Mouse (Mus musculus): ENCODE results near the gene Chmp5.

The Chmp5 gene

DNA sequence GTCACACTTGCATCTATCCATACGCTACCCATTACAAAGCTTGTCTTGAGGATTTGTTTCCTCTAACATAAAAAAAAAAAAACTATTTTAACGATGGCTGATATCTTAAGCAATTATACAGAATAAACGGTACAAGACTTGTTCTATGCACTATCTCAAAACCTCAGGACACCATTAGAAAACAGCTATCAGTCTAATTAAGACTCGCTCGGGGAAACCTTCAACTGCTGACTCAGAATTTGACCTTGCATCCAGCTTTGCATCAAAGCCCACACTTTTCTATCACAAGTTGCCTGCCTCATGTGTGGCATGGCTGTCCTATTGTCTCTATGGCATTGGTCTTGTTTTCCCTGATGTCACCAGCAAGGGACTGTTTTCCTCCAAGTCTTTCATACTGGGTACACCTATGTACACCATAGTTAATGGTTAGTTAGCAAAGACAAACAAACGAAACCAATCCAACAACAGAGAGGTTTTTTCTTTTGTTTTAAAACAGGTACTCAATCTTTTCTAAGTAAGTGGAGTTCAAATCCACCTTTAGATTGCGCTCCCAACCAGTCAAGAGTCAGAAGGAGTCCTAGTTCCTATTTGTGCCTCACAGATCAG, 1.6 kb upstream of the Chmp5 start:
- in situ Hi-C loops (cut with MboI) = no loop called here

DNA sequence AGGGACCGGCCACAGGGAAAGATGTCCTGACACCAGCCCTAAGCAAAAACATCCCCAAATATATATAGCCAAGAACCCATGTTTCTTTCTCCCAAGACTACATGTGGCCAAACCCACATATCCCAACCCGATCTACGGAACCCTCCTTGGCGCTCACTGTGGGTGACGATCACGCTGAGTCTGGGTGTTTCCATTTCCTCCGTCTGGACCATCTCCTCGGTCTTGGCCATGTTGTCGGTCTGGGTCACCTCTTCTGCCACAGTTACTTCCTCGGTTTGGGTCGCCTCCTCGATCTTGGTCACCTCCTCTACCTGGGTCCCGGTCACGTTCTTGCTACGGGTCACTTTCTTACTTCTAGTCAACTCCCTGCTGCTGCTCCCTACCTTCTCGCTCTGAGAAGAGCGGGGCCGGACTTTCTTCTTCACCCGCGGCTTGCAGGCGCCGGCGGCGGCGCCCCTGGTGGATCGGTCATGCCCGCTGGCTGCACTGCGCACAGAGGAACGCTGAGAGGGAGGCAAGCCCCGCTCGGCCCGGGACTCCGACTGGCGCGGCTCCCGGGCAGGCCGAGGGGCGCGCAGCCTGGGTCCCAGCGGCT, 545 bp upstream of the Chmp5 start:
- in situ Hi-C loops (cut with MboI) = no loop called here

- in situ Hi-C loops (cut with MboI) = loop anchor here (25.0 kb wide), 1 partner anchor 816 kb away; the partner anchor contains the start of gene Aco1
Observed at GRCm38 (mm10) chr4:40953521-40953920, 5.3 kb downstream of the Chmp5 start.

GRCm38 (mm10) chr4:40955942-40956341, 7.7 kb downstream of the Chmp5 start:
- in situ Hi-C loops (cut with MboI) = loop anchor here (25.0 kb wide), 1 partner anchor 819 kb away; the partner anchor contains the start of gene Aco1

DNA sequence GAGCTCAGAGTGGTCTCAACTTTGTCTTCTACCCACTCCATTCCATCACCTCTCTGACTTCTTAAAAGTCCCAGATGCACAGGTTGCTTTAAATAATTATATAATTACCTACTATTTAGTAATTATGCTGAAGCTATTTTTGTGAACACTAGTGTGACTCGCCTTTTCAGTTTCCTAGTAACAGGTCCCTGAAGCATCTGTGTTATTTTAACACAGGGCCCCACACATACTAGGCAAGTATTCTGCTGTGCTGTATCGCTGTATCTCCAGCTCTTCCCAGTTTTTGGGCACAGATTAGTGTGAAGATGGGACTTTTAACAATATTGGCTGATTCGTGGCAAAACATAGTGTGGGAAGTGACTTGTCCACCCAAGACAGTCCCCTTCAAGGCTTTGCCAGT, 15.3 kb downstream of the Chmp5 start:
- in situ Hi-C loops (cut with MboI) = loop anchor here (25.0 kb wide), 1 partner anchor 826 kb away; the partner anchor contains the start of gene Aco1

GRCm38 (mm10) chr4:40969161-40969560, 21.0 kb downstream of the Chmp5 start:
- in situ Hi-C loops (cut with MboI) = loop anchor here (25.0 kb wide), 1 partner anchor 832 kb away; the partner anchor contains the start of gene Aco1

DNA sequence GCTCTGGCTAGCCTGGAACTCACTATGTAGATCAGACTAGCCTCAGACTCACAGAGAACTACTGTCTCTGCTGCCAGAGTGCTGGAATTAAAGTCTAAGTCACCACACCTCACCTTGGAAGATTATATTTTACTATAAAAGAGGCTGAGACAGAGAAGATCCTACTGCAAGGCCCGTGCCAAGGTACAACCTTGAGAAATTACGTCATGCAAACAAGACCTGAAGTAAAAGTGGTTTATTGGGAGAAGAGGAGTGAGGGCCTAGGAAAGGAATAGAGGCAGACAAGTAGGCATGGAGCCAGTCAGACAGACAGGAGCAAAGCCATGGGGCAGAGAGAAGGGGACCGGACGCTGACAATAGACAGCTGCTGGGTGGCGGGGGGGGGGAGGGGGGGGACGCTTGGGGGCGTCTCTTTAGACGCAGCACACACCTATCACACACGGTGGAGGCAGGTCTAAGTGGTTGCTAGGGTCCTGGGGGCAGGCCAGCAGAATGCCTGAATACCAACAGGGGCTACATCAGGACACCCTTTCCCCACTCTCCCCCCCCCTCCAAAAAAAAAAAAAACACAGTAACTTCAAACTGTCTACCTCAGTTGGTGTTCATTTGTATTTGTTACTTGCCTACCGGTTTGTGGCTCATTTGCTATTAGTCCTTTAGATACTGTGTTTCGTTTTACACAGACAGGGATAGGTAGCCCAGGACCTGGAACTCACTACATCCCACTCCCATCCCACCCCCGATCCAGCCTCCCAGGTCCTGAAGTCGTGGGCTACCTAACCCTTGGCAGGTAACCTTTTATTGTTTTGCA, 21.8 kb downstream of the Chmp5 start:
- in situ Hi-C loops (cut with MboI) = loop anchor here (25.0 kb wide), 1 partner anchor 833 kb away; the partner anchor contains the start of gene Aco1

GRCm38 (mm10) chr4:40970592-40970841, 22.3 kb downstream of the Chmp5 start:
- in situ Hi-C loops (cut with MboI) = loop anchor here (25.0 kb wide), 1 partner anchor 833 kb away; the partner anchor contains the start of gene Aco1

DNA sequence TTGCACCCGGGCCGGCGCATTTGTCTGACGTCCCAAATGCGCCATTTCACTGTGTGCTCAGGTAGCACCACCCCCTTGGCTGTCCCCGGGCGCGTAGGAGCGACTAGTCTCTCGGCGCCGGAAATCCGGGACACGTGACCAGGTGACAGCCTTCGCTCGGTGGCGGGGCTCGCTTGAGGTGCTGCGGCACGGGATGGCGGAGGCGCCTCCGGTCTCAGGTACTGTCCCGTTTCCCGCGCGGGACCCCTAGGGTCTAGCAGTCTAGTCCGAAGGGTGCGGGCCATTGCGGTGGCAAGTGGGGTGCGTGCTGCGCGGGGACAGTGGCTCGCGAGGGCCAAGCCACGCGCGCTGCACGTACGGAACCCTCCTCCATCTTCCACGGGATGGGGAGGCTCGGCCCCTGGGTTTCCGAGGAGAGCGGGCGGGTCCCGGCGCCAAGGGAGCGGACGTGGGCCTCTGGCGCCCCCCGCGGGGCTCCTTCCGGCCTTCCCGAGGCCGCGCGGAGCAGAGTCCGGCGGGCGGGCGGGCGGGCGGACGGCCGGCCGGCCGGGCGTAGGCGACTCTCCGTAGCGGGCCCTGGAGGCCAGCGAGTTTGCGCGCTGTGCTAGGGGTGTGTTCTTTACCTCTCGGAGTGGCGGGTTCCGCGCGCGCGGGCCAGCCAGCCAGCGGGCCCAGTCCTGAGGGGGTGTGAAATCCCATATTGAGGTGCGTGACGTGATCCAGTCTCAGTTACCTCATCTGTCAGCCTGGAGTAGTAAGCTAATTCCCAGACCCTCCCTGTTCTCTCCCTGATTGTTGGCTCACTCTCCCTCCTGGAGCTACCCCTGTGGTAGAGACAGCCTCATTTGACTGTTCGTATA, 22.9 kb downstream of the Chmp5 start, which contains the start of gene Nfx1:
TSS of gene Nfx1 (plus strand) at position 65 of the 860 bp plus-strand sequence.
- in situ Hi-C loops (cut with MboI) = loop anchor here (25.0 kb wide), 1 partner anchor 834 kb away; the partner anchor contains the start of gene Aco1

- in situ Hi-C loops (cut with MboI) = loop anchor here (25.0 kb wide), 1 partner anchor 834 kb away; the partner anchor contains the start of gene Aco1
Observed at GRCm38 (mm10) chr4:40971744-40972143, 23.5 kb downstream of the Chmp5 start.

- in situ Hi-C loops (cut with MboI) = loop anchor here (25.0 kb wide), 1 partner anchor 837 kb away; the partner anchor contains the start of gene Aco1
Observed at GRCm38 (mm10) chr4:40974011-40974410, 25.8 kb downstream of the Chmp5 start.

DNA sequence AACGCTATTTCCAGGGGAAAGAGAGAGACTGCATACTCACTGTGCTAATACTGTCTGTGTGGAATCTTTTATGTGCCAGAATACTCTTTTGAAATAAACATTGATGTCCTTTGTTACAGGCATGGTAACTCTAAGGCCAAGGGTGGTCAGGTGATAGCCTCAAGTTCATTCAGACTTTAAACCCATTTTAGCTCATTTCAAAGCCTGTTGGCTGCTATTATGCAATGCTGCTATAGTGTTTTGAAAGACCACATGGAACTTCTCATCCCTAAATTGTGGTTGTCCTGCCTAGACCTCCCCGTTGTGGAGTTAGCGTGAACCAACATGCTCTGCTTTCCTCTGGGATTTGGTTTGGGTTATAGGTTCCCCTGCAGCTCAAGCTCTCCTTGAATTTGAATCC, 27.5 kb downstream of the Chmp5 start:
- in situ Hi-C loops (cut with MboI) = no loop called here

GRCm38 (mm10) chr4:40976651-40977050, 28.4 kb downstream of the Chmp5 start:
- in situ Hi-C loops (cut with MboI) = no loop called here

DNA sequence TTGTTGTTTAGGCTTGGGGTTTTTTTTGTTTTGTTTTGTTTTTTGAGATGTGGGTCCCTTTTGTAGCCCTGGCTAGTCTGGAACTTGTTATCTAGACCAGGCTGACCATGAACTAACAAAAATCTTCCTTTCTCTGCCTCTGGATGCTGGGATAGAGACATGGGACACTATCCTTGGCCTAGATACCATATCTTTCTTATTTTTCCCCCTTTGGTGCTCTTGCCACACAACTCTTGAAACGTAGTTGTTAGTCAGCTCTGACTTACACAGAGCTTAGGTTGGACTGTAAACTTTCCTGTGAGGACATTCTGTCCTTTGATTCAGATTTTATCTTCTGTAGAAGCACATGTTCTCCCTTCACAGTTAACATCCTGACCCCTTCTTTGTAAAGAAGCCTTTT, 31.2 kb downstream of the Chmp5 start:
- in situ Hi-C loops (cut with MboI) = no loop called here

DNA sequence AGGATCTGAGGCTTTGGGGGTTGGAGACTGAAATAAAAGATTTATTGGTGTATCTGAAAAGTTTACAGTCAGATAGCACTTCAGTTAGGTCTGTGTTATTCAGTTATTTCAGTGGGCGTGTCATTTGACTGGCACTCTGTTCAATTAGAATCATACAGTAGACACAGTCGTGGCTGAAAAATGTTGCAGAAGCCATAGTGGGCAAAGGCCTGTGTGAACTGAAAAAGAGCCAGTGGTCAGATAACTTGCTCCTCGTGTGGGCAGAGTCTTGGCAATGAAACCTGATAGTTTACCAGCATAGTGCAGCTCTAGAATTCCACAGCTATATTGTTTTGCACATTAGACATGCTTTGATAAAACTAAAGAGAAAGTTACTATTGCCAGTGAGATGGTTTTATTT, 34.3 kb downstream of the Chmp5 start:
- in situ Hi-C loops (cut with MboI) = no loop called here

DNA sequence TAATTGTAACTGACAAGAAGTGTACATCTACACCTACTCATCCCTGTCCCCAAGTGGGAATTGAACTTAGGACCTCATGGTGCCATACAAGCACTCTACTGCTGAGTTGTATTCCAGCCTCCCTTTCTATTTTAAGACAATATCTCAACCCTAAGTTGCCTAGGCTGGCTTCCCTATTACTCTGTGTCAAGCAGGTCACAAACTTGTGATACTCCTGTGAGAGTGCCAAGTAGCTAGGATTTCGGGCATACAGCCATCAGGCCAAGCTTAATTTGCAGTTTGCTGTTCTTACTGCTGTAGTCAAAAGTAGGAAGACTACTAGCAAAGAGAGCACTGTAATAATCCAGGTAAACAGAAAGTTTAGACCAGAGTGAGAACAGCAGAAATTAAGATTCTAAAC, 35.5 kb downstream of the Chmp5 start:
- in situ Hi-C loops (cut with MboI) = no loop called here

DNA sequence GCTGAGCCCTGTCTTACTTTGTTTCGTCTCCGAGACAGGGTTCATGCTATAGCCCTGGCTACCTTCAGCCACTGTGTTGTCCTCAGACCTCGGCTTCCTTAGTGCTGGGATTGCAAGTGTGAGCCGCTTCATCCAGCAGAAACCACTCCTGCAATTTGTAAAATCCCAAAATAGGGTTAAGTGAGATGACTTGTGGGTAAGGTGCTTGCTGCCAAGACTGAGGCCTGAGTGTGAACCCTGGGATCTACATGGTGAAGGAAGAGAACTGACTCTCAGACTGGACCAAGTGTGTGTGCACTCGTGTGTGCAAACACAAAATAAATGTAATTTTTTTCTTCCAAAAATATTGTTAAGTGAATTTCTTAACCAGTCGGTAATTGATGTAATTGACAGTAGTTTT, 41.4 kb downstream of the Chmp5 start:
- in situ Hi-C loops (cut with MboI) = no loop called here

GRCm38 (mm10) chr4:40996302-40996701, 48.1 kb downstream of the Chmp5 start:
- in situ Hi-C loops (cut with MboI) = no loop called here

GRCm38 (mm10) chr4:40997916-40998315, 49.7 kb downstream of the Chmp5 start:
- in situ Hi-C loops (cut with MboI) = no loop called here

- in situ Hi-C loops (cut with MboI) = no loop called here
Observed at GRCm38 (mm10) chr4:41000271-41000670, 52.1 kb downstream of the Chmp5 start.

DNA sequence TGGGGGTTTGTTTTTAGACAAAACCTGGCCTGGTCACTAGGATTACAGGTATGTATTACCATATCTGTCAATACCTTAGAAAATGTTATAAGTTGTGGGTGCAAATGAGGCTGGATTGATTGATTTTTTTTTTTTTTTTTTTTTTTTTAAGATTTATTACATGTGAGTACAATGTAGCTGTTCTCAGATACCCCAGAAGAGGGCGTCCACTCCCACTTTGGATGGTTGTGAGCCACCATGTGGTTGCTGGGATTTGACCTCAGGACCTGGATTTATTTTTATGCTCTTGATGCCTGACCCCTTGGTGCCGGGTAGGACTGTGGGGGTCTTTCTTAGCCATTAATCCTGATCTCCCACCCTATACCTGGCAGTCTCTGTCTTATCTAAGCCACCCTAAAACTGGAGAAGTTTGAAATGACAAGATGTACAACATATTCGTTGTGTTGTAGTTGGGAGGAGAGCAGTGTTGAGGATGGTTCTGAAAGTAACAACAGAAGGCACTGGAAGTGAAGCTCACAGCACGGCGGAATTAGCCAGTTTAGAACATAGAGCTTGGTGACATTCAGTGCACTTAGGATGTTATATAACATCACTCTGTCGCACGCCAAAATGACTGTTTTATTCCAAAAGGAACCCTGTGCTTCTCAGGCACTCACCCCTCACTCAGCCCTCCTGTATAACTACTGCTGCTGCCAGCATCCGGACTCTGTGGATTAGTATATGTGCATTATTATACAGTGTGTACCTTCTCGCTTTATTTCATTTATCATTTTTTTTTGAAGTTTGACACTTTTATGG, 52.8 kb downstream of the Chmp5 start:
- in situ Hi-C loops (cut with MboI) = no loop called here

Data from mature B cell (primary cell).